Mouse (Mus musculus) hindbrain, embryonic 13.5 days (tissue): ENCODE measurements at regions not wholly inside any gene's neighbourhood (a gene's known extent, or its start where the extent isn't known, plus 50 kb on each side); places are given as distances from the start of the nearest gene placed in this dataset.

ENCODE experiments used
- ATAC-seq: fragments of 200-750 bp; cut with Nextera tagmentation; 2 replicates; pipeline ENCODE4 v1.8.0; 2017; ENCODE audit warnings: moderate TSS enrichment; ENCODE audit not compliant: low FRiP score
- H3K27ac ChIP-seq: fragments of 300-500 bp; sonication (generic); 2 replicates; pipeline ENCODE4 v1.5.1; 2015; ENCODE audit warnings: inconsistent platforms, mild to moderate bottlenecking, moderate library complexity
- H3K27me3 ChIP-seq: fragments of 300-500 bp; sonication (generic); 2 replicates; pipeline ENCODE4 v1.6.1; 2015; ENCODE audit warnings: mild to moderate bottlenecking, inconsistent platforms
- H3K36me3 ChIP-seq: fragments of 300-500 bp; sonication (generic); 2 replicates; pipeline ENCODE4 v1.6.1; 2015; ENCODE audit warnings: mild to moderate bottlenecking, inconsistent platforms
- H3K4me1 ChIP-seq: fragments of 300-500 bp; sonication (generic); replicated peaks from 2 replicates; pipeline ENCODE4 v1.6.1; 2015; ENCODE audit warnings: inconsistent platforms
- H3K4me2 ChIP-seq: fragments of 300-500 bp; sonication (generic); 2 replicates; pipeline ENCODE4 v1.6.1; 2015; ENCODE audit warnings: inconsistent platforms, mild to moderate bottlenecking, moderate library complexity
- H3K4me3 ChIP-seq: fragments of 300-500 bp; sonication (generic); 2 replicates; pipeline ENCODE4 v1.5.1; 2015; ENCODE audit warnings: mild to moderate bottlenecking, inconsistent platforms
- H3K9ac ChIP-seq: fragments of 300-500 bp; sonication (generic); 2 replicates; pipeline ENCODE4 v1.6.1; 2015; ENCODE audit warnings: mild to moderate bottlenecking, inconsistent platforms
- H3K9me3 ChIP-seq: fragments of 300-500 bp; sonication (generic); 2 replicates; pipeline ENCODE4 v1.6.1; 2016; ENCODE audit warnings: inconsistent platforms
- WGBS: fragments of 180-500 bp; shearing (Covaris S2); methylation state at CpG from one replicate; pipeline ENCODE4 v1.1.7; 2015; 5-methylcytosine and 5-hydroxymethylcytosine counted together

DNA sequence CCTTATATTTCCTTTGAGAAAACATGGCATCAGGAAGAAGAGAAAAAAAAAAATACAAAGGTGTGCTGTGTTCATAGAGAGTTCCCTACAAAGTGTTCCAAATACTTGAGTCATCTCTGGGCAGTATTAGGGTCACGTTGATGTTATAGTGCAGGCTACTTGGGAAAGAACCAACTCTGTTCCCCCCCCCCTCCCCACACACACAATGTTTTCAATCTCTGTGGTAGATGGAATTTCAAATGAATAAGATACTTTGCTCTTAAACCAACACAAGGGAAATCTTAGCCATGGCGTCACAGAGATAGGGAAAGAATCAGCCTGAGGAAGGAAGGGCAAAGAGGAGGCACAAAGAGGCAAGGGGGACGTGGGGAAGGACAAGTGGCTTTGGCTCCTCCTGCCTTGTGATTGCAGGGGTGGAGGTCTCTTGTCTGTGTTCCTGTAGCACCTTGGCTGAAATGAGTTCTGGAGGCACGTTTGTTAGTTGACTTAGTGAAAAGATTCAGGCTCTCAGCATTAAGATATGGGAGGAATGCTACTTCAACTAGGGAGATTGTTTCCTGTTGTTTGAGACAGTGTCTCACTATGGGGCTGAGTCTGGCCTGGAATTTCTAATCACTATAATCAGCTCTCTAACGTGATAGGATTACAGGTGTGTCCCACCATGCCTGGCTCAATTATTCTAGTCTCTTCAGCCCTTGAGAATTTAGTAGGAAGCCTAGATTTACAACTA is 139.7 kb downstream of the Btg1 start:
- no peaks in the 10 kb centered on the region for H3K27me3 ChIP-seq
- no peaks in the 10 kb centered on the region for H3K9me3 ChIP-seq
- 50% methylated on average over 5 of the region's 5 CpGs for WGBS
- no peak overlapping the region for H3K4me2 ChIP-seq
- H3K4me1 ChIP-seq, result peaks cover 29% of the 10 kb centered on the region
- H3K27ac ChIP-seq, result no peak overlapping the region
- no peaks in the 10 kb centered on the region for H3K36me3 ChIP-seq
- H3K9ac ChIP-seq, result no peak overlapping the region
- ATAC-seq, result no peak
- H3K4me3 ChIP-seq, result no peak overlapping the region

DNA sequence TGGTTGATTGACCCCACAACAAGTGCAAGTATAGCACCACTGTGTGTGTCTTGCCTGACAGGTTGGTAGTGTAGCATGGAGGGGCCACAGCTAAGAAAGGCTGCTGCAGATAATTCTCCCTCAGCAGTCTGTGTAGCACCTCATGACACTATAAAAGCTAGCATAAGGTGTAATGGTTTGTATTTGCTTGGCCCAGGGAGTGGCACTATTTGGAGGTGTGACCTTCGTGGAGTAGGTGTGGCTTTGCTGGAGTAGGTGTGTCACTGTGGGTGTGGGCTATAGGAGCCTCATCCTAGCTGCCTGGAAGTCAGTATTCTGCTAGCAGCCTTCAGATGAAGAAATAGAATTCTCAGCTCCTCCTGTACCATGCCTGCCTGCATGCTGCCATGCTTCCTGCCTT is 140.5 kb downstream of the Btg1 start:
- Histone ChIP-seq H3K4me2 (no peak overlapping the region), H3K27me3 (no peaks in the 10 kb centered on the region), H3K36me3 (no peaks in the 10 kb centered on the region), H3K27ac (no peak overlapping the region; the same call in 1 of the 2 replicates), H3K9me3 (no peaks in the 10 kb centered on the region), H3K4me3 (no peak overlapping the region), H3K4me1 (peaks cover 22% of the 10 kb centered on the region), H3K9ac (no peak overlapping the region)
- ATAC-seq, result no peak
- WGBS, result 75% methylated on average over 1 of the region's 1 CpGs

DNA sequence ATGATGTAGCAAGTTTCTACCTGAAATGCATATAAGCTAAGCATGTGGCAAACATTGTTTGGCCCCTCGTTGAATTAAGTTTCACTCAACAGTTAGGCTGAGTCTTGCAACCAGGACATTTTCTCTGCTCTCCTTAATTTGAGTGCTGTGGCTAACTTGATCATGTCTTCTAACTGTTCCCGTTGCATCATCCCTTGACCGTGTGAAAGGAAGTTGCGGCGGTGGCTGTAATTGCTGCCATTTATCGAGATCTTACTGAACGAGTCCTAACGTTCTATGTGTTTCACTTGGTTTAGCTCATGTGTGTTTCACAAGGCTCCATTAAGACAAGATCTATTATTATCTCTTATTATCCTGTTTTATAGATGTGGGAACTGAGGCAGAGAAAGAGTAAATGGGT is 144.8 kb downstream of the Btg1 start:
- Histone ChIP-seq H3K4me1 (no peaks in the 10 kb centered on the region), H3K4me2 (no peak overlapping the region), H3K4me3 (no peak overlapping the region), H3K36me3 (no peaks in the 10 kb centered on the region), H3K27ac (no peak overlapping the region), H3K27me3 (no peaks in the 10 kb centered on the region), H3K9ac (no peak overlapping the region), H3K9me3 (no peaks in the 10 kb centered on the region)
- WGBS, result 94% methylated on average over 8 of the region's 8 CpGs
- no peak for ATAC-seq

DNA sequence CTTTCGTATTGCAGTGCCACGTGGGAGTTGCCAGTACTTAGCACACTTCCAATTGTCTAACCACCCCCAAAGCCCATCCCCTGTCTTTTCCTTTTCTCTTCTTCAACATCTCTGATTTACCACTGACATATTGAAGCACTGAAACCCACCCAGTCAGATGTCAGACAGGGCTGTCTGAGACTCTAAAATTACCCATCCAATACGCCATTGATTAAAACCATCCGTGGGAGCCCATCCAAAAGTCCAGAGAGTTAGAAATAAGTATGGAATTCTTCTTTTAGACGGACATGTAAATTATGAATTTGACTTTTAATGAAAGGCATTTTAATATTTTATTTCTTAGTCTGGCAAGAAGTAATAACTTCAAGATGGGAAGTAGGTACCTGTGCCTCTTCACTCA is 148.8 kb downstream of the Btg1 start:
- no peaks in the 10 kb centered on the region for H3K36me3 ChIP-seq
- no peaks in the 10 kb centered on the region for H3K9me3 ChIP-seq
- H3K27me3 ChIP-seq, result no peaks in the 10 kb centered on the region
- no peak overlapping the region for H3K27ac ChIP-seq
- H3K4me3 ChIP-seq, result no peak overlapping the region
- H3K4me2 ChIP-seq, result no peak overlapping the region
- no peaks in the 10 kb centered on the region for H3K4me1 ChIP-seq
- no peak for ATAC-seq
- 90% methylated on average over 5 of the region's 5 CpGs for WGBS
- no peak overlapping the region for H3K9ac ChIP-seq

DNA sequence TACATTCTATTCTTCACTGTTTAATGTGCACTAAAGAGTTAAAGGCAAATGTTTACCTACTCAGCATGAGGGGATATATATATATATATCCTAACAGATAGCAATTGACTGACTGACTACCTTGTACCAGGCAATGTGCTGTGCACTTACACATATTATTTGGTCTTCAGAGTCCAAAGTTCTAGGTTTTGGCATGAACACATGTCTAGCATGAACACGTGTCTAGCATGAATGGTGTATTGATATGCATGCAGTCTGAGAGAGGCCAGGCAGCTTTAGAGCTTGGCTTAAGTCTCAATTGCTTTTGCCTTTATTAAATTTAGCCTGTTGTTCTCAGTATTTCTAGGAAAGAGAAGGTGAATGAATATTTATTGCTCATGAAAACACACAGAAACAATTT is 161.4 kb downstream of the Btg1 start:
- no peaks in the 10 kb centered on the region for H3K27me3 ChIP-seq
- WGBS, result 87% methylated on average over 1 of the region's 1 CpGs
- H3K4me1 ChIP-seq, result no peaks in the 10 kb centered on the region
- no peak overlapping the region for H3K4me3 ChIP-seq
- ATAC-seq, result no peak
- H3K27ac ChIP-seq, result no peak overlapping the region
- no peaks in the 10 kb centered on the region for H3K9me3 ChIP-seq
- H3K9ac ChIP-seq, result no peak overlapping the region
- H3K36me3 ChIP-seq, result no peaks in the 10 kb centered on the region
- no peak overlapping the region for H3K4me2 ChIP-seq

DNA sequence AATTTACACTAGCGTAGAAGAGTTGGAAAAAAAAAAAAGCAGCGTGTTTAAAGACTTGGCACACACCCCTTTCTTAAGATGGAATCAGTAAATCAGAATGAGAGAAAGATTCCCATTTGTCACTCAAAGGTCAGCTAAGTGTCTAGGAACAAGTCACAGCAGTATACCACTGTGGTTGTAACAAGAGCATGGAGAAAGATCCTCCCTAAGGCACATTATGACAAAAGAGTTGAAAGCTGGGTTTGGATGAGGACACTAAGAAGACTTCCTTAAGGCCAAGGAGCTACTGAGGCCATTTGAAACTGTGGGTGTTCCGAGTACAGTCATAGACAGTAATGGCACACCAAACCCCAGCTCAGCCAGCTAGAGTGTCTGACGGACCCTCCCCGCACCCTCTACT is 167.2 kb downstream of the Btg1 start:
- no peak overlapping the region for H3K9ac ChIP-seq
- no peak for ATAC-seq
- H3K4me1 ChIP-seq, result no peaks in the 10 kb centered on the region
- WGBS, result 93% methylated on average over 5 of the region's 5 CpGs
- no peak overlapping the region for H3K4me3 ChIP-seq
- no peaks in the 10 kb centered on the region for H3K27me3 ChIP-seq
- no peak overlapping the region for H3K27ac ChIP-seq
- no peaks in the 10 kb centered on the region for H3K9me3 ChIP-seq
- no peaks in the 10 kb centered on the region for H3K36me3 ChIP-seq
- H3K4me2 ChIP-seq, result no peak overlapping the region

DNA sequence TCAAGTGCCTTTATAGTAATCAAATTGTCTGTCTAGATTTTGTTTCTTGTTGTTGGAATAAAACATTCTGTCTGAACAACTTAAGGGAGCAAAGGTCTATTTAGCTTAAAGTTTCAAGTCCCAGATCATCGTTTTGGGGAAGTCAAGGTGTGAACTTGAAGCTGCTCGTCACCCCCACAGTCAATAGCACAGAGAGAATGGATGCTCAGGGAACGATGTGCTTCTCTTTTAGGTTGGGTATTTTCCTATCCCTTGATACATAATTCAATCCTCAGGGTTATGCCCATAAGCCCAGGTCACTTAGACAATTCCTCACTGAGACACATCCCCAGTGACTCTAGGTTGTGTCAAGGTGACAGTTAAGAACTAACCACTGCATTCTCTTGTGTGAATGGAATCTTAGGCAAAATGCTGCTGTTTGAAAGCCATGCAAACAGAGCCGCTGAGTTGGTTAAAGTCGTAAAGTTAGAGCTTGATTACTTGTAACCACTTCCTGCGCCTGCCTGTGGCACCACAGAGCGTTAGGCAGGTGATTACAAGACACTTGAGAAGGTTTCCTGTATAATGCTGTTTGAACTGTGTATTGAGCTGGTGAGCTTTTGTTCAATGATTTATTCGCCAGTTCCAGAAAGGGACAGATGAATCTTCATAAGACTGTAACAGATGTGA is 170.2 kb downstream of the Btg1 start:
- H3K9me3 ChIP-seq, result no peaks in the 10 kb centered on the region
- ATAC-seq, result no peak
- H3K9ac ChIP-seq, result no peak overlapping the region
- H3K27ac ChIP-seq, result no peak overlapping the region
- 86% methylated on average over 8 of the region's 8 CpGs for WGBS
- H3K4me1 ChIP-seq, result no peaks in the 10 kb centered on the region
- no peaks in the 10 kb centered on the region for H3K36me3 ChIP-seq
- H3K27me3 ChIP-seq, result no peaks in the 10 kb centered on the region
- no peak overlapping the region for H3K4me3 ChIP-seq
- no peak overlapping the region for H3K4me2 ChIP-seq

DNA sequence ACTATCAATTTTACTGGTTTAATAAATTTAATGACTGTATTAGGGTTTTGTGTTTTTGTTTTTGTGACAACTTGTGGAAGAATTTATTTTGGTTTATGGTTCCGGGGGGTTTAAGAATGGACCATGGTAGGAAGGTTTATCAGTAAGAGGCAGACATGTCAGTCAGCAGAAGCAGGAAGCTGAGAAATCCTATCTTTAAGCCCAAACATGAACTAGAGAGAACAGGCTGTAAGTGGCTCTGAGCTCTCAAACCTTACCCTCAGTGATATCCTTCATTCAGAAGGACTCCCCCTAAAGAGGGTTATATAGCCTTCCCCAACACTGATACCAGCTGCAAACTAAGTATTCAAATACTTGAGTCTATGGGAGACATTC is 170.8 kb downstream of the Btg1 start:
- Histone ChIP-seq H3K36me3 (no peaks in the 10 kb centered on the region), H3K9me3 (no peaks in the 10 kb centered on the region), H3K27ac (no peak overlapping the region), H3K4me3 (no peak overlapping the region), H3K9ac (no peak overlapping the region), H3K4me2 (no peak overlapping the region), H3K4me1 (no peaks in the 10 kb centered on the region), H3K27me3 (no peaks in the 10 kb centered on the region)
- no peak for ATAC-seq
- WGBS, result 89% methylated on average over 1 of the region's 1 CpGs

DNA sequence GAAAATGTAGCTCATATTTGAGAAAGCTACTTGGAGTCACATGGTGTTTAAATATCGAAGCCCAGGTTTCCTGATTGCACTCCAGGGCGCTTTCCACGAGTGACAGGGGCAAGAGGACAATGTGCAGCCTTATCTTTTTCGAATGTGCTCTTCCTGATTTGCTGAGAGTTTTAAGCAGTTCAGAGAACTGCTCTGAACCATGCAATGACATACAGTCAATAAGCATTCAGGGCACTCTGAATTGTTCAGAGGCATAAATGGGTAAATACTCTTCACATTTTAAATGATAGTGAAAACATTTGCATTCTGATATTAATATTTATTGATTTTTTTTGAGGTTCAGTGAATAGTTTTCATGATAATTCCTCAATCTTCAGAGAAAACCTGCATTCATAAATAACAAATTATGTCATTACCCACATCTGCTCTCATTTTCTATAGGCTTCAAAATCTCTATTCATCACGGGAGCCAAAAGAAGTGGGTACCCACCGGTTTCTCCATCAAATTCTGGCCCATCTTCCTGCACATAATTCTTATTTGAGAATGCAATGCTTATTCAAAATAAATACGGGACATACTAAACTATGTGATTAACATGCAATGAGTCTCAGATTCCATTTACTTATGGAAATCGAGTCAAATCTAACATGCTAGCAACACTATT is 171.7 kb downstream of the Btg1 start:
- Histone ChIP-seq H3K36me3 (no peaks in the 10 kb centered on the region), H3K27me3 (no peaks in the 10 kb centered on the region), H3K27ac (no peak overlapping the region), H3K4me3 (no peak overlapping the region), H3K4me2 (no peak overlapping the region), H3K9me3 (no peaks in the 10 kb centered on the region), H3K4me1 (no peaks in the 10 kb centered on the region), H3K9ac (no peak overlapping the region)
- 69% methylated on average over 8 of the region's 8 CpGs for WGBS
- no peak for ATAC-seq

DNA sequence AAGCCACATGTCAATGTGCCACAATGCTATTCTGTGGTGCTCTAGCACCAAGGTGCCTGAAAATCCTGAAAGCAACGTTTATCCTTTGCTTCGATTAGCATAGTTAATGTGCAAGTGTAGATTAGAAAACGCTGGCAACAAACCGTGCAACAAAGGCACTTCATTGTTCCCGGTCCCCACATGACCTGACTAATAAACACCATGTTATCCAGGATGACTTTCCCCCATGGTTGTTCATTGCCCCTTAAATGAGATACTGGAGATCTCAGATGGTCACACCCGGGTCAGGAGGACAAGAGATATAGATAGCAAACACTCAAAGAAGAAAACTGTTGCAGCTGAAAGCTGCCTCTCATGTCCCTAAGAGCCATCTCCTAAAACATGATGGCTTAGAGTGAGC is 180.3 kb downstream of the Btg1 start:
- Histone ChIP-seq H3K36me3 (no peaks in the 10 kb centered on the region), H3K4me3 (no peak overlapping the region), H3K9me3 (no peaks in the 10 kb centered on the region), H3K27ac (no peak overlapping the region), H3K9ac (no peak overlapping the region), H3K4me2 (no peak overlapping the region), H3K4me1 (no peaks in the 10 kb centered on the region), H3K27me3 (no peaks in the 10 kb centered on the region)
- WGBS, result 70% methylated on average over 6 of the region's 6 CpGs
- ATAC-seq, result no peak

DNA sequence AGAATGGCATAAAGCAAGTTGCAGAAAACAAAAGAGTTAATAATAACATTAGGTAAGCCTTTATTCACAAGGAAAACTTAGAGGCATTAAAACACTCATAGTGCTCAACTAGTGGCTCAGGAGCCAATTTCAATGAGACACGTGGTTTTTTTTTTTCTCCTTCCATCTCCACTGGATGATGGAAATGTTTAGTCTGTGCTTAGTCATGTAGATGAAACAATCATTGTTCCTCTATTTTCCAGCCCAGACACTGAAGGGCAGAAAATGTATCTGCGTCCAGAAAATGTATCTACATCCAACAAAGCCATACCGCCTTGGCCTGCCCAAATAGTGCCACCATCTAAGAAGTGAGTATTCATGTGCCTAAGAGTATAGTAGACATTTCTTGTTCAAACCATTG is 184.0 kb downstream of the Btg1 start:
- Histone ChIP-seq H3K4me3 (no peak overlapping the region), H3K4me2 (no peak overlapping the region), H3K9me3 (no peaks in the 10 kb centered on the region), H3K27me3 (no peaks in the 10 kb centered on the region), H3K4me1 (peaks cover 5% of the 10 kb centered on the region; the same call in 1 of the 2 replicates), H3K27ac (no peak overlapping the region), H3K36me3 (no peaks in the 10 kb centered on the region), H3K9ac (no peak overlapping the region)
- 76% methylated on average over 3 of the region's 3 CpGs for WGBS
- no peak for ATAC-seq

DNA sequence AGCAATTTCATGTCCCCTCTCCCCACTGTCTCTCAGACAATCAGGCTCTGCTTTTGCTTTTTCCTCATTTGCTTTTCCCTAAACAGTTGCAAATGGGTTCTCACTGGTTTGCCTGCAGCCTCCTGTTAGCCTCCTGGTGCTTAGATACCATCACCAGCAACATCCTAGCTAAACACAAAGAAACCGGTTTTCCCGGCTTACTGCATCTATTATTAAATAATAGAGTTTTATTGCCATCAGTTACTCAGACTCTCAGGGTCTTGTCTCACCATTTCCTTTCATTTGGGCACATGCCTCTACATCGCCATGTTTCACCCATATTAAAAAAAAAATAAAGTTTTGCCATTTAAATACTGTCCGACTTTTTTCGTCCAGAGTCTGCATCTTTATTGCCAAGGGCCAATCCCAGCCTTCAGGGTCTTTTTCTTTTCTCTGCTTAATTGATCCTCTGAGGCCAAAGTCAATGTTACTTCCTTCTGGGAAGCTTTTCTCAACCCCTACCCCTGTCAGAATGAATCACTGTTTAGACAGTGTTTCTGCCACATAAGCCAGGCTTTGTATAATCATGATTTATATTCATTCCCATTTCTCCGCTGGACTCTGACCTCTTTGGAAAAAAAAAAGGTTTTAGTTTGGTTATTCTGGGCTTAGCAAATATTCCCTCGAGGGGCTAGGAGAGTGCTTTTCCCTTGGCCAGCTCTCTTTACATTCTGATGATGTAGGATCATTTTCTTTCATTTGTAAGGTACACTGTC is 187.4 kb downstream of the Btg1 start:
- Histone ChIP-seq H3K4me1 (peaks cover 5% of the 10 kb centered on the region; the same call in 1 of the 2 replicates), H3K27ac (no peak overlapping the region), H3K4me2 (no peak overlapping the region), H3K27me3 (no peaks in the 10 kb centered on the region), H3K9me3 (no peaks in the 10 kb centered on the region), H3K4me3 (no peak overlapping the region), H3K9ac (no peak overlapping the region), H3K36me3 (no peaks in the 10 kb centered on the region)
- ATAC-seq, result no peak
- WGBS, result 34% methylated on average over 7 of the region's 7 CpGs
